Mouse (Mus musculus) MEL (cell line): ENCODE data around the gene Taok2. TPM values are rescaled to one million over a fixed set of nuclear protein-coding genes. Genes with fewer than 3 reads are reported as not detected.
A peak's percentile ranks its signal among the peaks of the same experiment; 100 is the strongest.

Source experiments
- DNase-seq: peaks from one replicate; pipeline ENCODE4 v3.0.0; 2011; ENCODE audit warnings: low read depth, low spot score
- H3K27ac ChIP-seq: 2 replicates; pipeline ENCODE4 v1.5.1; 2012; ENCODE audit warnings: low read depth, mild to moderate bottlenecking, control low read depth, low read length, moderate library complexity; ENCODE audit not compliant: control insufficient read depth
- H3K27me3 ChIP-seq, 2 experiments: fragments of 150-350 bp in 1 of 2; sonication (generic) in 1 of 2; 2 replicates each; pipeline ENCODE4 v1.6.1; 2012; ENCODE audit warnings: low read length in 2 of 2, mild to moderate bottlenecking in 2 of 2, improper control_type of control experiment in 1 of 2, moderate library complexity in 1 of 2; ENCODE audit not compliant: insufficient read depth in 2 of 2, control insufficient read depth in 1 of 2
- H3K36me3 ChIP-seq, 2 experiments: 2 replicates each; pipeline ENCODE4 v1.6.1; 2012 to 2014; ENCODE audit warnings: low read length in 2 of 2, improper control_type of control experiment in 1 of 2, inconsistent platforms in 1 of 2, mild to moderate bottlenecking in 1 of 2; ENCODE audit not compliant: insufficient read depth in 2 of 2, control insufficient read depth in 1 of 2
- H3K4me1 ChIP-seq, 2 experiments: fragments of 150-350 bp in 1 of 2; sonication (generic) in 1 of 2; 2 replicates each; pipeline ENCODE4 v1.6.1; 2012; ENCODE audit warnings: low read length in 2 of 2, improper control_type of control experiment in 1 of 2, mild to moderate bottlenecking in 1 of 2; ENCODE audit not compliant: insufficient read depth in 2 of 2, control insufficient read depth in 1 of 2
- H3K4me3 ChIP-seq, 2 experiments: fragments of 150-350 bp in 1 of 2; sonication (generic) in 1 of 2; 2 replicates each; pipeline ENCODE4 v1.5.1; 2012; ENCODE audit warnings: low read depth in 2 of 2, low read length in 2 of 2, mild to moderate bottlenecking in 2 of 2, moderate library complexity in 2 of 2, control low read depth in 1 of 2, improper control_type of control experiment in 1 of 2; ENCODE audit not compliant: control insufficient read depth in 1 of 2, insufficient read depth in 1 of 2
- H3K79me2 ChIP-seq: 2 replicates; pipeline ENCODE4 v1.6.1; 2012; ENCODE audit warnings: mild to moderate bottlenecking, low read length, moderate library complexity; ENCODE audit not compliant: control insufficient read depth, poor library complexity, insufficient read depth
- H3K9ac ChIP-seq: 2 replicates; pipeline ENCODE4 v1.6.1; 2012; ENCODE audit warnings: low read depth, mild to moderate bottlenecking, control low read depth, low read length, moderate library complexity; ENCODE audit not compliant: control insufficient read depth, poor library complexity, severe bottlenecking
- H3K9me3 ChIP-seq: fragments of 150-350 bp; sonication (generic); replicated peaks from 2 replicates; pipeline ENCODE4 v1.6.1; 2012; ENCODE audit warnings: mild to moderate bottlenecking, low read length, improper control_type of control experiment, moderate library complexity; ENCODE audit not compliant: insufficient read depth
- BHLHE40 ChIP-seq: IDR thresholded peaks from 2 replicates; pipeline ENCODE4 v1.6.1; 2012; ENCODE audit warnings: low read depth, mild to moderate bottlenecking, inconsistent platforms, low read length, improper control_type of control experiment, borderline replicate concordance
- CHD1 ChIP-seq: IDR thresholded peaks from 2 replicates; pipeline ENCODE4 v1.6.1; 2012; ENCODE audit warnings: low read depth, mild to moderate bottlenecking, inconsistent platforms, low read length, improper control_type of control experiment
- CHD2 ChIP-seq: IDR thresholded peaks from 2 replicates; pipeline ENCODE4 v1.6.1; 2011; ENCODE audit warnings: low read length, improper control_type of control experiment
- ELF1 ChIP-seq: IDR thresholded peaks from 2 replicates; pipeline ENCODE4 v1.6.1; 2014; ENCODE audit warnings: low read depth, mild to moderate bottlenecking, inconsistent platforms, low read length, improper control_type of control experiment, moderate library complexity
- GABPA ChIP-seq: IDR thresholded peaks from 2 replicates; pipeline ENCODE4 v1.6.1; 2012; ENCODE audit warnings: low read depth, mild to moderate bottlenecking, inconsistent platforms, low read length, improper control_type of control experiment, moderate library complexity
- GATA1 ChIP-seq: IDR thresholded peaks from 2 replicates; pipeline ENCODE4 v1.6.1; 2011; ENCODE audit warnings: low read depth, low read length, improper control_type of control experiment
- HCFC1 ChIP-seq: IDR thresholded peaks from 2 replicates; pipeline ENCODE4 v1.6.1; 2012; ENCODE audit warnings: low read depth, mild to moderate bottlenecking, inconsistent platforms, low read length, improper control_type of control experiment, moderate library complexity
- JUND ChIP-seq: IDR thresholded peaks from 2 replicates; pipeline ENCODE4 v1.6.1; 2011; ENCODE audit warnings: low read depth, mild to moderate bottlenecking, improper control_type of control experiment, low read length
- KAT2A ChIP-seq: conservative IDR thresholded peaks from 2 replicates; pipeline ENCODE4 v1.6.1; 2012; ENCODE audit warnings: low read depth, low read length, improper control_type of control experiment, inconsistent platforms
- MAFK ChIP-seq: IDR thresholded peaks from 2 replicates; pipeline ENCODE4 v1.6.1; 2011; ENCODE audit warnings: low read depth, mild to moderate bottlenecking, low read length, improper control_type of control experiment, borderline replicate concordance
- MAX ChIP-seq: IDR thresholded peaks from 2 replicates; pipeline ENCODE4 v1.6.1; 2011; ENCODE audit warnings: low read length, improper control_type of control experiment
- MAZ ChIP-seq: IDR thresholded peaks from 2 replicates; pipeline ENCODE4 v1.6.1; 2012; ENCODE audit warnings: low read depth, mild to moderate bottlenecking, inconsistent platforms, low read length, improper control_type of control experiment
- MEF2A ChIP-seq: IDR thresholded peaks from 2 replicates; pipeline ENCODE4 v1.6.1; 2014; ENCODE audit warnings: low read depth, mild to moderate bottlenecking, inconsistent platforms, low read length, improper control_type of control experiment; ENCODE audit not compliant: poor library complexity, insufficient replicate concordance, severe bottlenecking; ENCODE audit errors: extremely low read depth
- MXI1 ChIP-seq: IDR thresholded peaks from 2 replicates; pipeline ENCODE4 v1.6.1; 2011; ENCODE audit warnings: mild to moderate bottlenecking, low read depth, low read length, improper control_type of control experiment
- MYB ChIP-seq: IDR thresholded peaks from 2 replicates; pipeline ENCODE4 v1.6.1; 2011; ENCODE audit warnings: mild to moderate bottlenecking, low read depth, low read length, improper control_type of control experiment
- MYC ChIP-seq: IDR thresholded peaks from 2 replicates; pipeline ENCODE4 v1.6.1; 2011; ENCODE audit warnings: low read depth, mild to moderate bottlenecking, low read length, improper control_type of control experiment, moderate library complexity
- NELFE ChIP-seq: IDR thresholded peaks from 2 replicates; pipeline ENCODE4 v1.6.1; 2011; ENCODE audit warnings: low read depth, low read length, improper control_type of control experiment
- NRF1 ChIP-seq: IDR thresholded peaks from 2 replicates; pipeline ENCODE4 v1.6.1; 2014; ENCODE audit warnings: low read depth, mild to moderate bottlenecking, inconsistent platforms, low read length, improper control_type of control experiment, moderate library complexity; ENCODE audit not compliant: poor library complexity, insufficient read depth, severe bottlenecking
- POLR2A ChIP-seq, 2 experiments: IDR thresholded peaks; 2 replicates each; pipeline ENCODE4 v1.6.1; 2011 to 2012; ENCODE audit warnings: low read length in 2 of 2, mild to moderate bottlenecking in 2 of 2, control low read depth in 1 of 2, improper control_type of control experiment in 1 of 2, low read depth in 1 of 2, moderate library complexity in 1 of 2; ENCODE audit not compliant: control insufficient read depth in 1 of 2, insufficient read depth in 1 of 2, poor library complexity in 1 of 2
- POLR2AphosphoS2 ChIP-seq: IDR thresholded peaks from 2 replicates; pipeline ENCODE4 v1.6.1; 2011; ENCODE audit warnings: low read length, improper control_type of control experiment
- POLR2AphosphoS5 ChIP-seq: IDR thresholded peaks from 2 replicates; pipeline ENCODE4 v1.6.1; 2012; ENCODE audit warnings: low read depth, borderline replicate concordance, mild to moderate bottlenecking, inconsistent platforms, low read length, moderate library complexity, mixed read lengths
- RAD21 ChIP-seq: IDR thresholded peaks from 2 replicates; pipeline ENCODE4 v1.6.1; 2011; ENCODE audit warnings: mild to moderate bottlenecking, low read depth, low read length, improper control_type of control experiment
- RCOR1 ChIP-seq: IDR thresholded peaks from 2 replicates; pipeline ENCODE4 v1.6.1; 2012; ENCODE audit warnings: low read depth, mild to moderate bottlenecking, inconsistent platforms, low read length, improper control_type of control experiment
- SIN3A ChIP-seq: IDR thresholded peaks from 2 replicates; pipeline ENCODE4 v1.6.1; 2012; ENCODE audit warnings: low read length, improper control_type of control experiment, inconsistent platforms
- SMC3 ChIP-seq: IDR thresholded peaks from 2 replicates; pipeline ENCODE4 v1.6.1; 2011; ENCODE audit warnings: low read depth, low read length, improper control_type of control experiment
- TAL1 ChIP-seq: IDR thresholded peaks from 2 replicates; pipeline ENCODE4 v1.6.1; 2012; ENCODE audit warnings: mild to moderate bottlenecking, inconsistent platforms, low read length, moderate library complexity, mixed read lengths
- TBP ChIP-seq: IDR thresholded peaks from 2 replicates; pipeline ENCODE4 v1.8.0; 2011; ENCODE audit warnings: low read depth, low read length, improper control_type of control experiment
- TCF12 ChIP-seq: IDR thresholded peaks from 2 replicates; pipeline ENCODE4 v1.6.1; 2014; ENCODE audit warnings: low read depth, mild to moderate bottlenecking, inconsistent platforms, low read length, improper control_type of control experiment, moderate library complexity
- UBTF ChIP-seq: IDR thresholded peaks from 2 replicates; pipeline ENCODE4 v1.6.1; 2012; ENCODE audit warnings: low read depth, mild to moderate bottlenecking, inconsistent platforms, low read length, improper control_type of control experiment, moderate library complexity, borderline replicate concordance; ENCODE audit not compliant: insufficient read depth
- USF1 ChIP-seq: IDR thresholded peaks from 2 replicates; pipeline ENCODE4 v1.6.1; 2014; ENCODE audit warnings: low read depth, mild to moderate bottlenecking, inconsistent platforms, low read length, improper control_type of control experiment, moderate library complexity
- USF2 ChIP-seq, 2 experiments: IDR thresholded peaks; 2 replicates each; pipeline ENCODE4 v1.6.1; 2011 to 2012; ENCODE audit warnings: improper control_type of control experiment in 2 of 2, low read length in 2 of 2, borderline replicate concordance in 1 of 2, inconsistent platforms in 1 of 2, low read depth in 1 of 2, mild to moderate bottlenecking in 1 of 2; ENCODE audit not compliant: insufficient read depth in 1 of 2
- ZC3H11A ChIP-seq: IDR thresholded peaks from 2 replicates; pipeline ENCODE4 v1.6.1; 2012; ENCODE audit warnings: low read depth, mild to moderate bottlenecking, inconsistent platforms, low read length, improper control_type of control experiment
- ZKSCAN1 ChIP-seq: IDR thresholded peaks from 2 replicates; pipeline ENCODE4 v1.6.1; 2012; ENCODE audit warnings: low read depth, mild to moderate bottlenecking, inconsistent platforms, low read length, improper control_type of control experiment, moderate library complexity
- ZMIZ1 ChIP-seq: IDR thresholded peaks from 2 replicates; pipeline ENCODE4 v1.6.1; 2012; ENCODE audit warnings: low read depth, mild to moderate bottlenecking, inconsistent platforms, low read length, improper control_type of control experiment, moderate library complexity
- ZNF384 ChIP-seq: IDR thresholded peaks from 2 replicates; pipeline ENCODE4 v1.6.1; 2012; ENCODE audit warnings: low read depth, mild to moderate bottlenecking, inconsistent platforms, low read length, improper control_type of control experiment
- polyA plus RNA-seq, 2 experiments: library from polyadenylated mRNA; stranded (reverse) in 1 of 2; unstranded in 1 of 2; fragments of >175 nt in 1 of 2; fragments of >200 nt in 1 of 2; gene quantifications; 2 replicates each; pipeline versions ENCODE4 v1.2.1 to v1.2.4; 2012; ENCODE audit warnings: low replicate concordance in 2 of 2, low read depth in 1 of 2; ENCODE audit not compliant: insufficient read length in 2 of 2, insufficient read depth in 1 of 2, missing spikeins in 1 of 2
- total RNA-seq: library from RNA; depleted of rRNA; stranded (reverse); fragments of 300-350 nt; gene quantifications from 2 replicates; pipeline ENCODE4 v1.2.3, GENCODE M21; 2012; rRNA removed

The Taok2 gene
- 26.2 and 34.2 TPM in 2 replicates for total RNA-seq
- 10 to 100 TPM; 29.0 to 52.3 TPM for polyA plus RNA-seq

DNA sequence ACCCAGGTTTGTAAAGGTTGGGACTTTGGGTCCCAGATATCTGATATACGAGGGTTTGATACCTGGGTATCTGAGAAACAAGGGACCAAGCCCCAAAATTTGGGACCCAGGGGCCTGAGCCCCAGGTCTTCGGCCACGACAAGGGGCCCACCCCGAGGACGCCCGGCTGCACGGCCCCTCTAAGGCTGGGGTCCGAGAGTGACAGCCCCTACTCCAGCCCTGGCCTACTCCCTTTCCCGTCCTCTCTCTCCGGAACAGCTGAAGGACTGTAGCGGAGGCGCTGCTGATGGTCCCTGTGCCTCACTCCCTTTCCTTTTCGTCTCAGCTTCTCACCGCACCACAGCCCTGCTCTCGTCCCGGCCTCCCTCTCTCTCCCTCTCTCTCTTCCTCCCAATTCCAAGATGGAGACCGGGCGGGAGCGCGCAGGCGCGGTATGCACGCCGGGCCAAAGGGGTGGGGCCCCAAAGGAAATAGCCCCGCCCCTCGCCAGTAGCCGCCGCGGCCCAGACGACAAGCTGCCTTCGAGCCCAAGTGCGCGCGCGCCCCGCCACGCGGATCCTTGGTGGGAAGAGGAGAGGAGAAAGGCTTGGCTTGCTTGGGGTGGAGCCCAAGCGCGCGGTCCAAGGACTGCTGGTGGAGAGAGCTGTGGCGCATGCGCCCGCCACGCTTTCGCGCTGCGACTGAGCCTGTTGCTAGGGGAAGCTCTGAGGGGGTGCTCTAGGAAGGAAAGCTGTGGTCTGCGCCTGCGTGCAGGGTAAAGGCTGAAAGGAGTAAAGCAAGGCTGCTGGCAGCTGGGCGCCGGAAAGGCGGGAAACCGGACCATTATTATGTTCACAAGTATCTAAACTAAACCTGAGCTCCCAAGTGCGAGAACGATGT lies at the start of gene Taok2:
TSS of gene Taok2 (minus strand) at position 418 of the 879 bp plus-strand sequence.
- peak within 1 kb of the TSS; percentile 83 for H3K9ac ChIP-seq
- H3K27ac ChIP-seq: peak within 1 kb of the TSS; percentile 92
- H3K4me3 ChIP-seq: peak within 1 kb of the TSS; percentile 75 to 80
- H3K9me3 ChIP-seq: no peaks in the 10 kb centered on the region
- peak; percentile 99 for DNase-seq
- peaks cover 31% of the 10 kb centered on the region for H3K79me2 ChIP-seq
- peaks cover 0 to 18% of the 10 kb centered on the region in 2 experiments; a peak in 3 of 4 replicates for H3K36me3 ChIP-seq
- H3K4me1 ChIP-seq: peaks cover 0 to 27% of the 10 kb centered on the region in 2 experiments; a peak in 3 of 4 replicates
- H3K27me3 ChIP-seq: no peaks in the 10 kb centered on the region
- no peak for TF ChIP-seq CHD2
- no peak for TF ChIP-seq UBTF
- no peak for TF ChIP-seq POLR2AphosphoS5
- no peak; the same call in 1 of the 2 replicates for TF ChIP-seq MAZ
- TF ChIP-seq MYC: peak; percentile 87
- peak; percentile 91 for TF ChIP-seq SIN3A
- no peak for TF ChIP-seq RCOR1
- no peak for TF ChIP-seq GATA1
- no peak for TF ChIP-seq TAL1
- no peak for TF ChIP-seq USF2 (IDR thresholded peaks at IDR 0.05; ENCODE audit: borderline replicate concordance in 1 of 2, insufficient read depth in 1 of 2, low read depth in 1 of 2, low read length in 2 of 2)
- peak; percentile 89 for TF ChIP-seq ZMIZ1
- no peak for TF ChIP-seq SMC3
- peak; percentile 98 for TF ChIP-seq POLR2AphosphoS2
- no peak for TF ChIP-seq BHLHE40
- TF ChIP-seq USF1: peak; percentile 46; the same call in 1 of the 2 replicates
- TF ChIP-seq JUND: no peak
- TF ChIP-seq NELFE: peak; percentile 80
- TF ChIP-seq CHD1: no peak
- peak; percentile 57; the same call in 1 of the 2 replicates for TF ChIP-seq KAT2A
- TF ChIP-seq RAD21: no peak
- no peak for TF ChIP-seq GABPA
- TF ChIP-seq TBP: no peak; the same call in 1 of the 2 replicates
- peak; percentile 77 for TF ChIP-seq MXI1
- TF ChIP-seq MAX: peak; percentile 97
- TF ChIP-seq HCFC1: peak; percentile 77
- peak; percentile 52 to 88; a peak in 3 of 4 replicates for TF ChIP-seq POLR2A (IDR thresholded peaks at IDR 0.05; ENCODE audit: control insufficient read depth in 1 of 2, insufficient read depth in 1 of 2, low read depth in 1 of 2, low read length in 2 of 2, poor library complexity in 1 of 2)
- peak; percentile 95 for TF ChIP-seq NRF1
- TF ChIP-seq ELF1: 0 out of 2 replicates have a peak, but pooled peaks have one; percentile 48
- no peak for TF ChIP-seq MEF2A
- TF ChIP-seq ZNF384: no peak
- TF ChIP-seq TCF12: peak; percentile 64
- no peak for TF ChIP-seq MYB
- TF ChIP-seq ZC3H11A: no peak
- TF ChIP-seq MAFK: no peak
- TF ChIP-seq ZKSCAN1: no peak
